ENCODE assay signal across 35 mouse cellular contexts in the genomic region with DNA sequence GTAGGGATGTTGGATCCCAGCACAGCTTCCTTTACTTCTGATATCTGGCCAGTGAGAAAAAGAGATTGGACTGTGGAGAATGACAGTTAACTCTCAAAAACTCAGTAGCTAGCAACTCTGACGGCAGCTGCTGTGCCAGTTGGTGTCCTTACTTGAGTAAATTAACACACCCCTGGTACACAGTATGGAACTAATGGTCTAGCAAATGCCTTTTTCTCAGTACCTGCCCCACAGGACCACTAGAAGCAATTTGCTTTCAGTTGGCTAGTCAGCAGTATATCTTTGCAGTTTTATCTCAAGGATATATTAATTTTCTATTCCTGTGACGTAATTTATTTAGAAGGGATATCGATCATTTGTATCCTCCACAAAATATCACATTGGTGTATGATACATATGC.
"Had no signal": no experiment of that assay in that cellular context is flagged by ENCODE, and none has a peak within 500 bp of the region (broad histone marks: within the 10 kb centered on the region; RNA-seq: fewer than 3 reads in every experiment).

No protein-coding gene starts in this region.

- H3K9me3 ChIP-seq: heart, embryonic 10.5 days; heart, embryonic 12.5 days; heart, embryonic 13.5 days; heart, embryonic 15.5 days; hindbrain, embryonic 10.5 days; hindbrain, embryonic 12.5 days; hindbrain, embryonic 13.5 days; hindbrain, embryonic 15.5 days; intestine, embryonic 15.5 days; kidney, embryonic 15.5 days had no signal

- H3K4me1 ChIP-seq: heart, embryonic 10.5 days; heart, embryonic 12.5 days; heart, embryonic 13.5 days; heart, embryonic 15.5 days; hindbrain, embryonic 10.5 days; hindbrain, embryonic 12.5 days; hindbrain, embryonic 13.5 days; hindbrain, embryonic 15.5 days; intestine, embryonic 15.5 days; kidney, embryonic 15.5 days had no signal

- ATAC-seq: hindbrain, embryonic 16.5 days; hindbrain, postnatal 0 days; inflammation-experienced regulatory T-cells, adult 6 months; intestine, embryonic 16.5 days; intestine, postnatal 0 days had no signal

- DNase-seq: heart, adult 2 months; heart, postnatal 10 days; heart, postnatal 14 days; heart, postnatal 36 days; heart, postnatal 4 days; kidney, adult 11 months; kidney, adult 18-20 months; kidney, adult 2 months; kidney, adult 8-10 months; kidney, adult 9 months; kidney, postnatal 10 days; kidney, postnatal 14 days; kidney, postnatal 25 days; kidney, postnatal 36 days; kidney, postnatal 4 days; layer of hippocampus, adult 9-11 months; layer of hippocampus, postnatal 36 days had no signal

- H3K4me3 ChIP-seq: heart, adult 2 months; heart, embryonic 10.5 days; heart, embryonic 12.5 days; heart, embryonic 13.5 days; heart, embryonic 15.5 days; hindbrain, embryonic 10.5 days; hindbrain, embryonic 12.5 days; hindbrain, embryonic 13.5 days; hindbrain, embryonic 15.5 days; intestine, embryonic 15.5 days; kidney, embryonic 15.5 days; layer of hippocampus, adult 2 months had no signal

- H3K36me3 ChIP-seq: heart, embryonic 10.5 days; heart, embryonic 12.5 days; heart, embryonic 13.5 days; heart, embryonic 15.5 days; hindbrain, embryonic 10.5 days; hindbrain, embryonic 12.5 days; hindbrain, embryonic 13.5 days; hindbrain, embryonic 15.5 days; intestine, embryonic 15.5 days; kidney, embryonic 15.5 days had no signal

- H3K9ac ChIP-seq: heart, embryonic 12.5 days; heart, embryonic 13.5 days; heart, embryonic 15.5 days; hindbrain, embryonic 12.5 days; hindbrain, embryonic 13.5 days; hindbrain, embryonic 15.5 days; intestine, embryonic 15.5 days; kidney, embryonic 15.5 days had no signal

- H3K4me2 ChIP-seq: heart, embryonic 11.5 days; heart, embryonic 12.5 days; heart, embryonic 13.5 days; heart, embryonic 15.5 days; hindbrain, embryonic 12.5 days; hindbrain, embryonic 13.5 days; hindbrain, embryonic 15.5 days; intestine, embryonic 15.5 days; kidney, embryonic 15.5 days had no signal

- H3K27me3 ChIP-seq: heart, embryonic 12.5 days; heart, embryonic 13.5 days; heart, embryonic 15.5 days; hindbrain, embryonic 12.5 days; hindbrain, embryonic 13.5 days; hindbrain, embryonic 15.5 days; intestine, embryonic 15.5 days; kidney, embryonic 15.5 days had no signal

- H3K27ac ChIP-seq: heart, adult 2 months; heart, embryonic 10.5 days; heart, embryonic 13.5 days; heart, embryonic 15.5 days; hindbrain, embryonic 10.5 days; hindbrain, embryonic 12.5 days; hindbrain, embryonic 13.5 days; hindbrain, embryonic 15.5 days; hindbrain, postnatal 0 days; intestine, embryonic 15.5 days; kidney, embryonic 15.5 days; kidney, postnatal 0 days; layer of hippocampus, adult 2 months had no signal
